Mouse (Mus musculus) embryonic facial prominence, embryonic 11.5 days (tissue): ENCODE results near the gene Rtn3. TPM values are rescaled to one million over a fixed set of nuclear protein-coding genes. Genes with fewer than 3 reads are reported as not detected.
A peak's percentile ranks its signal among the peaks of the same experiment; 100 is the strongest.

ENCODE experiments used
- ATAC-seq: fragments of 200-750 bp; cut with Nextera tagmentation; replicated peaks from 2 replicates; pipeline ENCODE4 v1.8.0; 2017; ENCODE audit warnings: low read depth; ENCODE audit not compliant: insufficient number of reproducible peaks, low FRiP score, low TSS enrichment
- DNase-seq: peaks from one replicate; pipeline ENCODE4 v3.0.0-alpha.2; 2015; ENCODE audit warnings: low spot score
- H3K27ac ChIP-seq: fragments of 300-500 bp; sonication (generic); replicated peaks from 2 replicates; pipeline ENCODE4 v1.5.1; 2014; ENCODE audit warnings: mild to moderate bottlenecking, low read depth, low read length, control low read depth
- H3K27me3 ChIP-seq: fragments of 300-500 bp; sonication (generic); 2 replicates; pipeline ENCODE4 v1.6.1; 2014; ENCODE audit warnings: mild to moderate bottlenecking, low read length, moderate library complexity, mixed read lengths; ENCODE audit not compliant: control insufficient read depth, insufficient read depth
- H3K36me3 ChIP-seq: fragments of 300-500 bp; sonication (generic); replicated peaks from 2 replicates; pipeline ENCODE4 v1.6.1; 2014; ENCODE audit warnings: low read depth, mild to moderate bottlenecking, low read length, moderate library complexity, mixed read lengths; ENCODE audit not compliant: control insufficient read depth, insufficient read depth
- H3K4me1 ChIP-seq: fragments of 300-500 bp; sonication (generic); 2 replicates; pipeline ENCODE4 v1.6.1; 2014; ENCODE audit warnings: low read length, mixed read lengths; ENCODE audit not compliant: control insufficient read depth, insufficient read depth
- H3K4me2 ChIP-seq: fragments of 300-500 bp; sonication (generic); 2 replicates; pipeline ENCODE4 v1.6.1; 2014; ENCODE audit warnings: low read depth, mild to moderate bottlenecking, control low read depth, low read length, moderate library complexity
- H3K4me3 ChIP-seq: fragments of 300-500 bp; sonication (generic); 2 replicates; pipeline ENCODE4 v1.5.1; 2014; ENCODE audit warnings: low read depth, low read length, control low read depth
- H3K9ac ChIP-seq: fragments of 300-500 bp; sonication (generic); replicated peaks from 2 replicates; pipeline ENCODE4 v1.6.1; 2014; ENCODE audit warnings: mild to moderate bottlenecking, control low read depth, low read length
- H3K9me3 ChIP-seq: fragments of 300-500 bp; sonication (generic); replicated peaks from 2 replicates; pipeline ENCODE4 v1.6.1; 2016; ENCODE audit warnings: mild to moderate bottlenecking, low read length, inconsistent platforms, mixed read lengths; ENCODE audit not compliant: control insufficient read depth
- WGBS: fragments of 180-500 bp; shearing (Covaris S2); extraction: QIAGEN DNeasy Blood & Tissue Kit; methylation state at CpG from one replicate; pipeline ENCODE4 v1.1.7; 2014; 5-methylcytosine and 5-hydroxymethylcytosine counted together
- polyA plus RNA-seq: library from polyadenylated mRNA; unstranded; fragments of >200 nt; fragmentation: Nextera tagmentation; extraction: Ambion mirVana; gene quantifications from 2 replicates; pipeline ENCODE4 v1.2.1, GENCODE M21; 2014

Rtn3 gene
- polyA plus RNA-seq, 1 experiment from 2014 or later: 156 TPM

GRCm38 (mm10) chr19:7420108-7420507, 63.0 kb downstream of the Rtn3 start:
- no peaks in the 10 kb centered on the region for H3K9me3 ChIP-seq
- H3K36me3 ChIP-seq: peaks cover 13% of the 10 kb centered on the region
- WGBS: 61% methylated on average over 12 of the region's 12 CpGs
- H3K4me3 ChIP-seq: 0 out of 2 replicates have a peak overlapping the region, but pooled peaks have one; percentile 68
- peak overlapping the region; percentile 100 for H3K9ac ChIP-seq
- ATAC-seq (no peak), DNase-seq (no peak)
- H3K4me2 ChIP-seq: peak overlapping the region; percentile 90
- peaks cover 32% of the 10 kb centered on the region for H3K4me1 ChIP-seq
- H3K27ac ChIP-seq: no peak overlapping the region; the same call in 1 of the 2 replicates
- H3K27me3 ChIP-seq: no peaks in the 10 kb centered on the region

GRCm38 (mm10) chr19:7419134-7419533, 63.9 kb downstream of the Rtn3 start:
- H3K9me3 ChIP-seq: no peaks in the 10 kb centered on the region
- H3K4me1 ChIP-seq: peaks cover 32% of the 10 kb centered on the region
- DNase-seq (no peak), ATAC-seq (no peak)
- no peak overlapping the region for H3K27ac ChIP-seq
- peak overlapping the region; percentile 90 for H3K4me2 ChIP-seq
- H3K27me3 ChIP-seq: no peaks in the 10 kb centered on the region
- peak overlapping the region; percentile 68 for H3K4me3 ChIP-seq
- H3K9ac ChIP-seq: peak overlapping the region; percentile 100
- H3K36me3 ChIP-seq: peaks cover 10% of the 10 kb centered on the region
- WGBS: 37% methylated on average over 6 of the region's 6 CpGs

- Histone ChIP-seq H3K4me3 (peak overlapping the region; percentile 68), H3K27me3 (no peaks in the 10 kb centered on the region), H3K9me3 (no peaks in the 10 kb centered on the region), H3K36me3 (peaks cover 6% of the 10 kb centered on the region), H3K4me2 (peak overlapping the region; percentile 90), H3K4me1 (peaks cover 29% of the 10 kb centered on the region), H3K9ac (peak overlapping the region; percentile 100), H3K27ac (peak overlapping the region; percentile 96)
- ATAC-seq: peak; percentile 17; the same call in 1 of the 2 replicates
- DNase-seq: peak; percentile 90
- WGBS: under 1% methylated on average over 51 of the region's 59 CpGs
Observed at GRCm38 (mm10) chr19:7417911-7418849, 64.9 kb downstream of the Rtn3 start.

- Histone ChIP-seq H3K4me2 (peak within 1 kb of the TSS; percentile 90), H3K36me3 (peaks cover 4% of the 10 kb centered on the region), H3K4me3 (peak within 1 kb of the TSS; percentile 68), H3K4me1 (peaks cover 19% of the 10 kb centered on the region), H3K27me3 (no peaks in the 10 kb centered on the region), H3K27ac (peak within 1 kb of the TSS; percentile 96), H3K9ac (peak within 1 kb of the TSS; percentile 100), H3K9me3 (no peaks in the 10 kb centered on the region)
- ATAC-seq (peak; percentile 66), DNase-seq (peak; percentile 90)
- WGBS: under 1% methylated on average over 90 of the region's 107 CpGs
Observed at GRCm38 (mm10) chr19:7416834-7417735, 66.0 kb downstream of the Rtn3 start, which contains the start of gene 2700081O15Rik. 2700081O15Rik (plus strand) TSS chr19:7417625.

- ATAC-seq: no peak; the same call in 1 of the 2 replicates
- 23% methylated on average over 22 of the region's 22 CpGs for WGBS
- Histone ChIP-seq H3K36me3 (peaks cover 1% of the 10 kb centered on the region), H3K4me2 (peak overlapping the region; percentile 90), H3K27ac (peak overlapping the region; percentile 96), H3K9ac (peak overlapping the region; percentile 100), H3K4me1 (peaks cover 10% of the 10 kb centered on the region), H3K4me3 (peak overlapping the region; percentile 68), H3K27me3 (no peaks in the 10 kb centered on the region), H3K9me3 (no peaks in the 10 kb centered on the region)
- DNase-seq: no peak
Observed at GRCm38 (mm10) chr19:7415916-7416833, 66.9 kb downstream of the Rtn3 start.

GRCm38 (mm10) chr19:7412361-7412760, 70.7 kb downstream of the Rtn3 start:
- Histone ChIP-seq H3K27me3 (no peaks in the 10 kb centered on the region), H3K4me3 (no peak overlapping the region), H3K4me2 (no peak overlapping the region), H3K27ac (no peak overlapping the region), H3K9me3 (no peaks in the 10 kb centered on the region), H3K9ac (no peak overlapping the region), H3K4me1 (no peaks in the 10 kb centered on the region; the same call in 1 of the 2 replicates), H3K36me3 (no peaks in the 10 kb centered on the region)
- no peak for DNase-seq
- no peak for ATAC-seq
- 51% methylated on average over 2 of the region's 2 CpGs for WGBS

GRCm38 (mm10) chr19:7404623-7405229, 78.4 kb downstream of the Rtn3 start:
- H3K9ac ChIP-seq: no peak overlapping the region
- 87% methylated on average over 9 of the region's 9 CpGs for WGBS
- H3K36me3 ChIP-seq: no peaks in the 10 kb centered on the region
- H3K9me3 ChIP-seq: no peaks in the 10 kb centered on the region
- H3K4me2 ChIP-seq: no peak overlapping the region
- ATAC-seq (no peak), DNase-seq (no peak)
- no peak overlapping the region for H3K27ac ChIP-seq
- H3K4me1 ChIP-seq: no peaks in the 10 kb centered on the region
- H3K27me3 ChIP-seq: no peaks in the 10 kb centered on the region
- no peak overlapping the region for H3K4me3 ChIP-seq
